Mouse (Mus musculus): Measurements from ENCODE around the gene Fam221a.
A peak's percentile ranks its signal among the peaks of the same experiment; 100 is the strongest.
"Not testable (repeated sequence)": the region's sequence is repeated elsewhere in the genome, so short reads cannot be mapped to it uniquely, and the experiment has no call there.

Gene Fam221a

GRCm38 (mm10) chr6:49378328-49378727 lies 10.8 kb downstream of the Fam221a start:
- DNase-seq (ENCODE audit: low read depth): no peak

GRCm38 (mm10) chr6:49394276-49394675 lies 26.7 kb downstream of the Fam221a start:
- no peak for DNase-seq (ENCODE audit: low read depth)

- no peak for DNase-seq (ENCODE audit: low read depth)
These were observed 27.8 kb downstream of the Fam221a start, which contains the start of gene Stk31 for GRCm38 (mm10) chr6:49395316-49395715. Gene Stk31, plus strand, starts transcription at chr6:49395604.

GRCm38 (mm10) chr6:49397466-49397865 lies 29.9 kb downstream of the Fam221a start:
- DNase-seq (ENCODE audit: low read depth): peak; percentile 51

- DNase-seq (ENCODE audit: low read depth): peak; percentile 73
These were observed 30.8 kb downstream of the Fam221a start for GRCm38 (mm10) chr6:49398365-49398764.

- no peak for DNase-seq (ENCODE audit: low read depth)
These were observed 43.3 kb downstream of the Fam221a start for GRCm38 (mm10) chr6:49410830-49411229.

- DNase-seq (ENCODE audit: low read depth): not testable (repeated sequence)
These were observed 45.4 kb downstream of the Fam221a start for GRCm38 (mm10) chr6:49412967-49413366.

GRCm38 (mm10) chr6:49415971-49416370 lies 48.4 kb downstream of the Fam221a start:
- DNase-seq (ENCODE audit: low read depth): no peak

- DNase-seq (ENCODE audit: low read depth): no peak
These were observed 69.8 kb downstream of the Fam221a start for GRCm38 (mm10) chr6:49437306-49437705.

All from 416B (cell line).